Mouse (Mus musculus) CH12F3 (cell line): ENCODE data around the gene Cryzl1.

Source experiments
- in situ Hi-C: fragments of 300-500 bp; cut with MboI; formaldehyde crosslinking; loops from 2 replicates; pipeline ENCODE4 v1.14.3; 2020; ENCODE audit warnings: low sequenced_read_pairs

The Cryzl1 gene

GRCm38 (mm10) chr16:91740918-91741255 lies 12.1 kb upstream of the Cryzl1 start:
- in situ Hi-C loops, result no loop called here

GRCm38 (mm10) chr16:91740184-91740917 lies 11.6 kb upstream of the Cryzl1 start:
- in situ Hi-C loops, result no loop called here

GRCm38 (mm10) chr16:91738505-91738904 lies 9.7 kb upstream of the Cryzl1 start:
- in situ Hi-C loops, result no loop called here

DNA sequence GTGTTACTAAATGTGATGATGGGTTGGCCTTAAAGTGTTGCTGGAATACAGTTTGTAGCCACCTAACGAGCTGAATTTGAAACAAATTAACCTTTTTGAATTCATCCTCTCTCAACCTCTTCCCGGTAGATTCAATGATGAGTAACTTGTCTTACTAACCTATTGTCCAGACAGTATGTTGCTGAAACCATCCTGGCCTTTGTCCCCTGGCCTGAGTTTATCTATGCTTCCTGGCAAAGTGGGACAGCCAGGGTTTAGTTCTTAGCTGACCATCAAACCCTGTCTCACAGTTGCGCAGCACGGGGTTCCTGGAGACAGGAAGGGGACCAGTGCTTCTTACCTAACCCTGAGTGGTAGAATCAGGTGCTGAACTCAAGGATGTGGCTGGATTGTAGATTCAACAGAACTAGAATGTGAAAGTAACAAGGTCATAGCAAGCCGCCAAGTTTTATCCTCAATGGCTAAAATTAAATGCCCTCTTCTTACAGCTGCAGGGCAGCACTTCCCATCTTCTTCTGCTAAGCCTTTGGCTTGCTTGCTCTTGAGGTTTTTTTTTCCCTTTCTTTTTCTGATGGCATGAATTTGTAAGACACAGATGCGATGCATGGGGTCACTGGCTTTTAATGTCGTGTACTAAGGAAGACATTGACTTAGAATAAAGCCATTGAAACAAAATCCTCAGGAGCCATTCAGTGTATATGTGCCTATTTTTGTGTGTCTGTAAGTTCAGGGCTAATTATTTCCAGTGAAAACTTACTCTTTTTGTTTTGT lies 7.5 kb upstream of the Cryzl1 start:
- in situ Hi-C loops, result no loop called here

DNA sequence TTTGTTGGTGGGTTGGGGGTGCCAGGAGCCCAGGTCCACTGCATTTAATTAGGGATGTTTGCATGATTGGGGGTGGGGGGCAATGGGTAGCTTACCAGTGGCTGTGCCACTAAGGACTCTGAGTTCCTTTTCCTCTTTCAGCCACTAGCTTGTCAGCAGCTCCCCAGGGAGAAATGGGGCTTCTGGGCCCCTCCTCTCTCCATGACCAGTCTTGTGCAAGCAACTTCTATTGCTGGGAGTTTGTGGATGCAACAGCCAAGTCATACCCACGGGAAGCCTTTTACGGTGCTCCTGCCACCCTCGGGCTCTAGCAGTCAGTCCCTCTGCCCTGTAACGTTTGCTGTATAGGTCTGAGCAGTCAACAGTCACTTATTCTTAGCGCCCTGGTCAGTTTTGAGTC lies 6.0 kb upstream of the Cryzl1 start:
- in situ Hi-C loops, result no loop called here

DNA sequence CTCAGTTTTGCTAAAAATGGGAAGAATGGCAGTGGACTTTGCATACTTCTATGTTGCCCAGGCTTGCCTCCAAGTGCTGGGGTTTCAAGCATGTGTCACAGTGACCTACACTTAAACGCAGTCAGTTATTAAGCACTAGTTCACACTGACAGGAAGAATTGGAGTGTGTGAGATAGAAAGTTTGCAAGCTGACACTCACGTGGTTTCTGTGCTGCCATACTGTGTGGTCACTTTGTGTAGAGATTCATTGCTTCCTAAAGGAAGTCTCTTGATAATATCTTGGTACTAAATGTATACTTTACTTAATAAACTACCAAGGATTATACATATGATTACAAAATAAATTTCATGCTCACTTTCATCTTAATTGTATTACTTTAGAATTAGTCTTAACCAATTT lies 4.0 kb upstream of the Cryzl1 start:
- in situ Hi-C loops, result no loop called here

DNA sequence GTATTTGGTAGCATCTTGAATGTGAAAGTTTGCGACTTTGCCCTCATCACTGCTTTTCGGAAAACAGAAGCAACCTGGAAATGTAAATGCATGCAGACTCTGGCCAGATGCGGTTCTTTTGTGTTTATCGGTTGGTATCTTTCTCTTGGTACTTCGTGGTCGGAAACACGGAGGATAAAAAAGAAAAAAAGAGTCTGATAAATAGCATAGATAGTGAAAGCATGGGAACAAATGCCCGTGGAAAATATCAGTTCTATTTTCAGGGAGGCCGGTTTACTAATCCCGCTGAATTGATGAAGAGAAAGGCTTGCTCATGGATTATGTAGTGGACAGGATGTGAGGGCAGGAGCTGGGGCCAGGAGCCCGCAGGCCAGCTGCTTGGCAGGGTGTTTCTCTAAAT lies 1.7 kb upstream of the Cryzl1 start:
- in situ Hi-C loops, result no loop called here

DNA sequence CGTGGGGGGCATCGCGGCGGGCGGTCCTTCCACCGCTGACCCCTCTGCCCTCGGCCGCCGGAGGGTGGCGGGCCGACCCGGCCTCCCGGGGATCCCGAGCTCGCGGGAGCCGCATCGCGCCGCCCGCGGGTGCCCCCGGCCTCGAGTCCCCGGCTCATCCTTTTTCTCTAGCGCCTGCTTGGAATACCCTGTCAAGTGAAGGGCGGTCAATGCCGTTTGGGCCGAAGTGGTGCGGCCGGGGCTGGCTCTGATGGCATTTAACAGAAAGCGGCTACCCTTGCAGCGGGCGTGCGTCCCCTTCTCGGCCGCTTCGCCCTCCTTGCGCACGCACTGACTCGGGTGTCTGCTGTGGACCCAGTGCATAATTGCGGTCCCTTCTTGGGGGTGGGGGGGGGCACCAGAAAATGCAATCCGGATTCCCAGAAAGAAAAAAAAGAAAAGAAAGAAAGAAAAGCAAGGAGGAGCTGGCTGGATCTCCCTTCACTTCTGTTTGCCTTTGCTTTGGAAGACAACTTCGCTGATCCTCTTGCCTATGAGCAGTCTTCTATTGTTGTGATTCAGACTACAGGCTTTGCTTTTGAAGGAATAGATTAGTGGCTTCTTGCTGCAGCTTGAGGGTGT lies 1.2 kb upstream of the Cryzl1 start:
- in situ Hi-C loops, result loop anchor here (10.0 kb wide), 1 partner anchor 185 kb away; no protein-coding TSS in a partner anchor

DNA sequence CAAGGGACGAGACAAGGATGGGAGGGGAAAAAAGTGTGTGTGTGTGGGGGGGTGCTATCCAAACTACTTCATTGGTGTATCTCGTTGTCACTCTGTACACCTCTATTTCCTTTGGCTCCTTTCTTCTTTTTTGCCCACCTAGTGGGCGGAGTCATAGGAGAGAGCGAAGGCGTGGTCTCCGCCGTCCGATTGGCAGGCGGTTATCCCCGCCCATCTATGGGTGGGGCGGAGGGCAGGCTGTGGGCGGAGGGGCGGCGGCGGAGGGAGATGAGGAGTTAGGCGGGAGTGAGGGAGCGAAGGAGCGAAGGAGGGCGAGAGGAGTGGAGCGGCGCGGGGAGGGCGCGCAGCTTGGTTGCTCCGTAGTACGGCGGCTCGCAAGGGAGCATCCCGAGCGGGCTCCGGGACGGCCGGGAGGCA lies 299 bp upstream of the Cryzl1 start, which contains the start of gene Itsn1:
TSS of gene Itsn1 (plus strand) at position 216 of the 417 bp plus-strand sequence.
- in situ Hi-C loops, result loop anchor here (10.0 kb wide), 1 partner anchor 186 kb away; no protein-coding TSS in a partner anchor

DNA sequence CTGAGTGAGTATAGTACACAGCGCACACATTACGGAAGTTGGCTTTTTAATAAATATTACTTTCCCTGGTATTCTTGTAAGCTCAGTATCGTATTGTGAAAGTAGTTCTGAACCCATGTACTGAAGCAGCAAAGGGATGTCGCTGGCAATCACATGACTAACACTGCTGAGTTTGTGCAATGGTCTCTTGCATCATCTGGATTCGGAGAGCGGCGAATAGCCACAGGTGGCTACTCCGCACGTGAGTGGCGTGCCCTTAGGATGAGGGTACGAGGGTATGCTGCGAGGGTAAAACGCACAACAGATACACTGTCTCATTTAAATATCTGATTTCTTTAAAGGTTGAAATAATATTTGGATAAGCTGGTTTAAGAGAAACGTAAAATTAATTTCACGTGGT lies 1.3 kb downstream of the Cryzl1 start:
- in situ Hi-C loops, result loop anchor here (10.0 kb wide), 1 partner anchor 187 kb away; no protein-coding TSS in a partner anchor

GRCm38 (mm10) chr16:91724247-91724646 lies 4.5 kb downstream of the Cryzl1 start:
- in situ Hi-C loops, result loop anchor here (10.0 kb wide), 1 partner anchor 191 kb away; no protein-coding TSS in a partner anchor

DNA sequence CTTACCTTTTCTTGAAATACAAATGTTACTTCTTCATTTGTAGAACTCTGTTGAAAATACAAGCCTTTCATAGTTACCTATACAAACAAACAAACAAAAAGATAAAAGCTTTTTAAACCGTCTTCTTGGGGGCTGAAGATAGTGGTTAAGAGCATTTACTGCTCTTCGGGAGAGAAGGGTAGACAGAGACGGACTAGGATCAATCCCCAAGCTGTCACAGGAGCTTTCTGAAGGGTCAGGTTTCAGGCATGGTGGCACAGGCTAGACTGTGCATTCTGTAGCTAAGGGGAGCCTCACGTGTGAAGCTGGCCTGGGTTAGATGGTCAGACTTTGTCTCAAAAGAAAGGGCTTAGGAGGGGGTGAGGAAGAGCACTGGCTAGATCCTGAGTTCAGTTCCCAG lies 11.4 kb downstream of the Cryzl1 start:
- in situ Hi-C loops, result no loop called here

GRCm38 (mm10) chr16:91716927-91717349 lies 11.8 kb downstream of the Cryzl1 start:
- in situ Hi-C loops, result no loop called here

- in situ Hi-C loops, result no loop called here
Observed at GRCm38 (mm10) chr16:91710241-91710640, 18.5 kb downstream of the Cryzl1 start.

DNA sequence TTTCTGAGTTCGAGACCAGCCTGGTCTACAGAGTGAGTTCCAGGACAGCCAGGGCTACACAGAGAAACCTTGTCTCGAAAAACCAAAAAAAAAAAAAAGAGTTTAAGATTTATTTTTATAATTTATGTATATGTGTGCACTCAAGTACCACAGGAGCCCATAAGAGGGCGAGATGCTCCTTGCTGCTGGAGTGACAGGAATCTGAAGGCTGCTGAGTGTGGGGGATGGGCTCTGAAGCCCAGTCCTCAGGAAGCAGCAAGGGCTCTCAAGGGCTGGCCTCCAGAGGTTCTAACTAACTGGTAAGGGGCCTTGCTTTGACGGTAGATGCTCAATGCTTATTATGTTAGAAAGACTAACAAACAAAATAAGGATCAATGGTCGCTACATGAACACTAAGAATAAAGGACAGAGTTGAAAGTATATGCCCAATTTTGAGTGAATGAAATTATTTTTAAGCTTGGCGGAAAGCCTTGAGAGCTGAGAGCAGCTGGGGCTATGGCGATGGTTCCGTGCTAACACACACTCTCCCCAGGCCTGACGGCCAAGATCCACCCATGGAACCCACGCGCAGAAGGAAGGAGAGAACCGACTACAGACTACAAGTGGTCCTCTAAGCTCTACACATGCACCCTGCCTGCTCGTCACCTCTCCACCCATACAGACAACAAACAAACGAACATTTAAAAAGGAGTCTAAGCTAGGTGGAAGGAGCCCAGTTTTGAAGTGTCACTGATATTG lies 24.0 kb downstream of the Cryzl1 start:
- in situ Hi-C loops, result no loop called here

DNA sequence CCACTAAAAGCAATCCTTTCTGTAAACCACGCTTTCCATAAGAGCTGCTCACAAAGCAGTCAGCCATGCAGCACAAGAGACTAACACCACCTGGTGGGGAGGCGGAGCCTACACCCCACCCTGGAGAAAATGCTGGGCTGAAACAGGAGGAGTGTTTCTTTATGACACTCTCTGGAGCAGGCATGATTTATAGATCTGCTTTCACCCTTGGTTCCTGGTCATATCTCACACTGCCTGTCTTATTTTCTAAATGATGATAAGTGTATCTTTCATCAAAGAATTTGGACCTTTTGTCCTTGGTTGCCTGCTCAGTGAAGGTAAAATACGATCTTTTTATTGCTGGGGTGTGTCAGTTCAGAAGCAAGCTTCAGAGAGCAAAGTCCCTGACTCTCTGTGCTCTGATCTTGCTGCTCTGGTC lies 26.0 kb downstream of the Cryzl1 start:
- in situ Hi-C loops, result no loop called here

GRCm38 (mm10) chr16:91701908-91702307 lies 26.9 kb downstream of the Cryzl1 start:
- in situ Hi-C loops, result no loop called here

- in situ Hi-C loops, result no loop called here
Observed at GRCm38 (mm10) chr16:91698995-91699394, 29.8 kb downstream of the Cryzl1 start.

DNA sequence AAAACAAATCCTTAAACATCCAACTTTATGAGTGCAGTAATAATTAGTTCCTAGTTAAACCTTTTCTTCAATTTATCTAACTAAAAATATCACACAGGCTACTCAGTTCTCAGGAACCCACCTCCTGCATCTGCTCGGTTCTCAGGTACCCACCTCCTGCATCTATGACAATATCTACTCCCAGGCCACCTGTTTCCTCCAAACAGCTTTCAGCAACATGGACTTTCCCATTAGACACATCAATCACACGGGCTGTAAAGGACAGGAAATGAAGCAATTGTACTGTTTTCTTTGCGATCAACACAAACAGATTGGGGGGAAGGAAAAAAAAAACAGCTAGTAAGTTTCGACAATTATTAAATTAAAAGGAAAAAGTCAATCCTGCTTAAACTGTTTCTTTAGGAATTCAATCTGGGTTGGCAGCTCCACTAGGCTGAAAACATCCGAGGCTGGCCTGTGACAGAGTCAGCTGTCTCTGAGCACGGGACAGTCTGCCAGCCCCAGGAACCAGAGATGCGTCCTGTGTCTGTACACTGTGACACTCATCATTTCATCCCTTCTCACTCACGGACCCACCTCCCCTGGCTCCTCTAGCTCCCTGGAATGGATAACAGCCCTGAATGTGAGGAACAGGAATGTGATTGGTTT lies 33.5 kb downstream of the Cryzl1 start:
- in situ Hi-C loops, result no loop called here

DNA sequence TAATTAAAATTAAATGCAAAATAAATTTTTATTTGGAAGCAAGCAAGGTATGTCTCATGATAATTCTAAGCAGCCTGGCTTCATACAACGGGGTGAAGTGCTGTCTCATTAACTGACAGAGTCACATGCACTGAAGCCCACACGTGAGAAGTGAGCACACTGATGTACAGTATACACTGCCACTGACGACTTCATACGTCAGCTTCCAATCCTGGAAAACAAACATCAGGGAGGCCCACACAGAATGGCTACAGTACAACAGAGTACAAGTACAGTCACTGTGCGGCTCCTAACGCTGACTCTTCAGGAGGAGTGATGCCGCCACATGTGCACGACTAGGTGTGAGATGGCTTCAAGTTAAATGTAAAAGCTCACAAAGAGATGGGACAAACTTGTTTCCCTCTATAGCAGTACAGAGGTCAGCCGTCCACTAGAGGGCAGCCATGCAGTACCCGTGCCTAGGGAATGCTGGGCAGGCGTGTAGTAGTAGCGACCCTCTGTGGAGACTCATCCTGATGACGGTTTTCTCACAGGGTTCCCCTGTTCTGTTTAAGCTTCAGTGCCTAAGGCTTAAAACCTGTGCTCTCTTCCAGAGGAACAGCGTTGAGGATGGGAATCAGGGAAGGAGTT lies 34.2 kb downstream of the Cryzl1 start:
- in situ Hi-C loops, result no loop called here
